Mouse (Mus musculus) liver, postnatal 0 days (tissue): Measurements from ENCODE around the gene Nyx. TPM values are rescaled to one million over a fixed set of nuclear protein-coding genes. Genes with fewer than 3 reads are reported as not detected.
"Not testable (repeated sequence)": the region's sequence is repeated elsewhere in the genome, so short reads cannot be mapped to it uniquely, and the experiment has no call there.

Source experiments
- ATAC-seq: fragments of 200-750 bp; cut with Nextera tagmentation; 2 replicates; pipeline ENCODE4 v1.8.0; 2017; ENCODE audit warnings: mild to moderate bottlenecking, moderate library complexity
- DNase-seq: peaks from one replicate; pipeline ENCODE4 v3.0.0-alpha.2; 2016
- H3K27ac ChIP-seq: fragments of 300-500 bp; sonication (generic); 2 replicates; pipeline ENCODE4 v1.5.1; 2014; ENCODE audit warnings: antibody characterized with exemption, moderate library complexity, mild to moderate bottlenecking, low read depth
- H3K27me3 ChIP-seq: fragments of 300-500 bp; sonication (generic); 2 replicates; pipeline ENCODE4 v1.6.1; 2014; ENCODE audit warnings: low read length, control low read depth, mixed read lengths; ENCODE audit not compliant: insufficient read depth
- H3K36me3 ChIP-seq: fragments of 300-500 bp; sonication (generic); replicated peaks from 2 replicates; pipeline ENCODE4 v1.6.1; 2014; ENCODE audit warnings: mild to moderate bottlenecking, control low read depth, low read length, moderate library complexity, mixed read lengths; ENCODE audit not compliant: insufficient read depth
- H3K4me1 ChIP-seq: fragments of 300-500 bp; sonication (generic); 2 replicates; pipeline ENCODE4 v1.6.1; 2014; ENCODE audit warnings: antibody characterized with exemption, mild to moderate bottlenecking, control low read depth; ENCODE audit not compliant: insufficient read depth
- H3K4me2 ChIP-seq: fragments of 300-500 bp; sonication (generic); 2 replicates; pipeline ENCODE4 v1.6.1; 2014; ENCODE audit warnings: low read depth, mild to moderate bottlenecking, low read length, moderate library complexity, mixed read lengths
- H3K4me3 ChIP-seq: fragments of 300-500 bp; sonication (generic); 2 replicates; pipeline ENCODE4 v1.5.1; 2014; ENCODE audit warnings: low read depth, low read length
- H3K9ac ChIP-seq: fragments of 300-500 bp; sonication (generic); replicated peaks from 2 replicates; pipeline ENCODE4 v1.6.1; 2014; ENCODE audit warnings: mild to moderate bottlenecking, moderate library complexity
- H3K9me3 ChIP-seq: fragments of 300-500 bp; sonication (generic); 2 replicates; pipeline ENCODE4 v1.6.1; 2016; ENCODE audit warnings: mild to moderate bottlenecking, control low read depth, low read length, mixed read lengths
- CTCF ChIP-seq: sonication (generic); IDR thresholded peaks from 2 replicates; pipeline ENCODE4 v1.5.1; 2016; ENCODE audit warnings: antibody characterized with exemption, low read depth
- EP300 ChIP-seq: IDR thresholded peaks from 2 replicates; pipeline ENCODE4 v1.6.1; 2016; ENCODE audit warnings: antibody characterized with exemption, low read depth, mild to moderate bottlenecking
- WGBS: fragments of 180-500 bp; shearing (Covaris S2); extraction: QIAGEN DNeasy Blood & Tissue Kit; methylation state at CpG from one replicate; pipeline ENCODE4 v1.1.7; 2014; ENCODE audit not compliant: insufficient replicate concordance; 5-methylcytosine and 5-hydroxymethylcytosine counted together
- polyA plus RNA-seq: library from polyadenylated mRNA; unstranded; fragments of >200 nt; fragmentation: Nextera tagmentation; extraction: Ambion mirVana; gene quantifications from 2 replicates; pipeline ENCODE4 v1.2.1, GENCODE M21; 2015

Nyx gene
- 0.02 TPM in 1 of 2 replicates, not detected in the other for polyA plus RNA-seq

- H3K4me2 ChIP-seq, result no peak within 1 kb of the TSS
- ATAC-seq (no peak), DNase-seq (no peak)
- TF ChIP-seq EP300 (no peak), CTCF (no peak)
- H3K36me3 ChIP-seq, result no peaks in the 10 kb centered on the region
- 0 out of 2 replicates have a peak, but pooled peaks cover 3% of the 10 kb centered on the region for H3K4me1 ChIP-seq
- H3K4me3 ChIP-seq, result no peak within 1 kb of the TSS
- no peak within 1 kb of the TSS for H3K9ac ChIP-seq
- H3K27me3 ChIP-seq, result no peaks in the 10 kb centered on the region
- WGBS, result 77% methylated on average over 3 of the region's 3 CpGs
- H3K9me3 ChIP-seq, result no peaks in the 10 kb centered on the region
- H3K27ac ChIP-seq, result no peak within 1 kb of the TSS
Measured at GRCm38 (mm10) chrX:13465810-13466209, at the start of gene Nyx. Nyx (plus strand) TSS chrX:13466110.

GRCm38 (mm10) chrX:13422047-13422446 lies 43.9 kb upstream of the Nyx start:
- ATAC-seq (no peak), DNase-seq (no peak)
- Histone ChIP-seq H3K9ac (no peak overlapping the region), H3K36me3 (no peaks in the 10 kb centered on the region), H3K27ac (no peak overlapping the region), H3K9me3 (no peaks in the 10 kb centered on the region), H3K27me3 (no peaks in the 10 kb centered on the region), H3K4me3 (no peak overlapping the region), H3K4me1 (no peaks in the 10 kb centered on the region), H3K4me2 (no peak overlapping the region)
- TF ChIP-seq EP300, result no peak
- TF ChIP-seq CTCF, result no peak
- WGBS, result 56% methylated on average over 4 of the region's 4 CpGs

GRCm38 (mm10) chrX:13431421-13431820 lies 34.5 kb upstream of the Nyx start:
- Histone ChIP-seq H3K27me3 (no peaks in the 10 kb centered on the region), H3K27ac (no peak overlapping the region), H3K4me1 (no peaks in the 10 kb centered on the region), H3K36me3 (no peaks in the 10 kb centered on the region), H3K4me2 (no peak overlapping the region), H3K4me3 (no peak overlapping the region), H3K9ac (no peak overlapping the region), H3K9me3 (no peaks in the 10 kb centered on the region)
- DNase-seq, result no peak
- no peak for ATAC-seq
- no peak for TF ChIP-seq CTCF
- TF ChIP-seq EP300, result no peak
- WGBS, result 56% methylated on average over 6 of the region's 6 CpGs

GRCm38 (mm10) chrX:13436042-13436441 lies 29.9 kb upstream of the Nyx start:
- not testable (repeated sequence) for DNase-seq, H3K27me3 ChIP-seq, H3K4me3 ChIP-seq, H3K4me2 ChIP-seq, H3K36me3 ChIP-seq, ATAC-seq, H3K9me3 ChIP-seq, H3K27ac ChIP-seq, H3K9ac ChIP-seq, H3K4me1 ChIP-seq
- 70% methylated on average over 2 of the region's 2 CpGs for WGBS

GRCm38 (mm10) chrX:13456544-13456943 lies 9.4 kb upstream of the Nyx start:
- ATAC-seq, H3K27me3 ChIP-seq, H3K4me1 ChIP-seq, H3K9me3 ChIP-seq, H3K4me2 ChIP-seq, H3K27ac ChIP-seq, H3K36me3 ChIP-seq, DNase-seq, H3K9ac ChIP-seq, H3K4me3 ChIP-seq: not testable (repeated sequence)
- WGBS, result 83% methylated on average over 9 of the region's 9 CpGs

GRCm38 (mm10) chrX:13458766-13459165 lies 7.1 kb upstream of the Nyx start:
- Histone ChIP-seq H3K36me3 (no peaks in the 10 kb centered on the region), H3K27ac (no peak overlapping the region), H3K4me1 (0 out of 2 replicates have a peak, but pooled peaks cover 3% of the 10 kb centered on the region), H3K27me3 (no peaks in the 10 kb centered on the region), H3K9me3 (no peaks in the 10 kb centered on the region), H3K9ac (no peak overlapping the region), H3K4me3 (no peak overlapping the region), H3K4me2 (no peak overlapping the region)
- TF ChIP-seq EP300, result no peak
- DNase-seq (no peak), ATAC-seq (no peak)
- 76% methylated on average over 1 of the region's 1 CpGs for WGBS
